Mouse (Mus musculus) limb, embryonic 12.5 days (tissue): ENCODE data around the gene Cdh15. TPM values are rescaled to one million over a fixed set of nuclear protein-coding genes. Genes with fewer than 3 reads are reported as not detected.

Experiments
- ATAC-seq: fragments of 200-750 bp; cut with Nextera tagmentation; 2 replicates; pipeline ENCODE4 v1.8.0; 2017; ENCODE audit warnings: low read depth, moderate TSS enrichment; ENCODE audit not compliant: insufficient number of reproducible peaks, insufficient read depth, low FRiP score, low TSS enrichment
- H3K27ac ChIP-seq: fragments of 300-500 bp; sonication (generic); 2 replicates; pipeline ENCODE4 v1.5.1; 2016; ENCODE audit warnings: mild to moderate bottlenecking, moderate library complexity
- H3K27me3 ChIP-seq: fragments of 300-500 bp; sonication (generic); 2 replicates; pipeline ENCODE4 v1.6.1; 2016; ENCODE audit warnings: mild to moderate bottlenecking, moderate library complexity
- H3K36me3 ChIP-seq: fragments of 300-500 bp; sonication (generic); 2 replicates; pipeline ENCODE4 v1.6.1; 2016; ENCODE audit warnings: mild to moderate bottlenecking, moderate library complexity
- H3K4me1 ChIP-seq: fragments of 300-500 bp; sonication (generic); replicated peaks from 2 replicates; pipeline ENCODE4 v1.6.1; 2016
- H3K4me2 ChIP-seq: fragments of 300-500 bp; sonication (generic); 2 replicates; pipeline ENCODE4 v1.6.1; 2016; ENCODE audit warnings: mild to moderate bottlenecking, moderate library complexity
- H3K4me3 ChIP-seq: fragments of 300-500 bp; sonication (generic); replicated peaks from 2 replicates; pipeline ENCODE4 v1.5.1; 2016; ENCODE audit warnings: mild to moderate bottlenecking
- H3K9ac ChIP-seq: fragments of 300-500 bp; sonication (generic); replicated peaks from 2 replicates; pipeline ENCODE4 v1.6.1; 2016; ENCODE audit warnings: mild to moderate bottlenecking, moderate library complexity
- H3K9me3 ChIP-seq: fragments of 300-500 bp; sonication (generic); 2 replicates; pipeline ENCODE4 v1.6.1; 2016; ENCODE audit warnings: mild to moderate bottlenecking, moderate library complexity
- WGBS: fragments of 180-500 bp; shearing (Covaris S2); methylation state at CpG from one replicate; pipeline ENCODE4 v1.1.7; 2016; 5-methylcytosine and 5-hydroxymethylcytosine counted together
- polyA plus RNA-seq: library from polyadenylated mRNA; unstranded; fragments of >200 nt; fragmentation: Nextera tagmentation; extraction: Ambion mirVana; gene quantifications from 2 replicates; pipeline ENCODE4 v1.2.1, GENCODE M21; 2016

The Cdh15 gene
- polyA plus RNA-seq, 1 experiment from 2014 or later, result 20.6 TPM

- Histone ChIP-seq H3K27ac (no peak overlapping the region), H3K4me3 (no peak overlapping the region), H3K9me3 (no peaks in the 10 kb centered on the region), H3K27me3 (no peaks in the 10 kb centered on the region), H3K36me3 (peaks cover 38% of the 10 kb centered on the region), H3K9ac (no peak overlapping the region), H3K4me1 (peaks cover 7% of the 10 kb centered on the region; the same call in 1 of the 2 replicates), H3K4me2 (no peak overlapping the region)
- 57% methylated on average over 6 of the region's 6 CpGs for WGBS
- ATAC-seq, result no peak
Observed at GRCm38 (mm10) chr8:122906463-122907021, 58.8 kb downstream of the Cdh15 start.

DNA sequence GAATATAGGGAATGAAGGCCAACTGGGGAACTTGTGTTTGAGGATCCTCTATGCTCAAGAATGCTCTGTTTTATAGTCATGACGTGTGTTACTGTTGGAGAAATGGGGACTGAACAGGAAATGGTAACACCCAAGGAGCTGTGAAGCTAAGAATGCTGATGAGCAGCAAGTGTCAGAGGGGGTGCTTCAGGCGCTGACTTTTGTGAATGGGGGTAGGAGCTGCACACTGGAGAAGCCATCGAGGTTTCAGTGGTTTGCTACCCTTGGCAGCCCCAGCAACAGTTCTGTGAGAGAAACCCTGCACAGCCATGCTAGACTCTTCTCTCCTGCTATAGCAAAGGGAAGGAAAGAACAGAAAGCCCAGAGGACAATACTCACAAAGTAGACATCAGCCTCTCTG is 64.4 kb downstream of the Cdh15 start:
- no peak for ATAC-seq
- no peak overlapping the region for H3K9ac ChIP-seq
- H3K4me2 ChIP-seq, result no peak overlapping the region
- no peak overlapping the region for H3K27ac ChIP-seq
- H3K4me3 ChIP-seq, result no peak overlapping the region
- H3K9me3 ChIP-seq, result no peaks in the 10 kb centered on the region
- H3K36me3 ChIP-seq, result peaks cover 64% of the 10 kb centered on the region
- H3K27me3 ChIP-seq, result no peaks in the 10 kb centered on the region
- 87% methylated on average over 3 of the region's 3 CpGs for WGBS
- H3K4me1 ChIP-seq, result peaks cover 6% of the 10 kb centered on the region

DNA sequence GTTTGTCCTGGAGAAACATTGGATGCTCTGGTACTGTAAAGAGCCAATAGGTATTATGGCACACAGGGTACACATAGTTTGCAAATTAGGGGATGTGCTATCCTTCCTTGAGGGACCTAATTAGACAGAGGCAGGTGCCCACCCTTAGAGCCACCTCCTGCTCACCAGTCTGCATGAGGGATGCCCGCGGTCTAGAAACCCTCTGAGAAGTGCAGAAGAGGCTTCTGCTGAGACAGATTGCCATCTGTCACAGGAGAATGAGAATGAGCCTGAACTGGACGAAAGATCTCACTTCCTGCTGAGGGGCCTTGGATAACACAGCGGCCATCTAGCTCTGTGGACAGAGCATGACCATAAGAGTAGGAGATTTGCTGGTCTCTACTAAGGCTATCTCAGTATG is 65.1 kb downstream of the Cdh15 start:
- H3K9me3 ChIP-seq, result no peaks in the 10 kb centered on the region
- peaks cover 14% of the 10 kb centered on the region for H3K4me1 ChIP-seq
- H3K27ac ChIP-seq, result no peak overlapping the region
- H3K9ac ChIP-seq, result no peak overlapping the region
- WGBS, result 93% methylated on average over 4 of the region's 4 CpGs
- no peak overlapping the region for H3K4me3 ChIP-seq
- no peak for ATAC-seq
- H3K27me3 ChIP-seq, result no peaks in the 10 kb centered on the region
- peaks cover 57% of the 10 kb centered on the region for H3K36me3 ChIP-seq
- H3K4me2 ChIP-seq, result no peak overlapping the region

DNA sequence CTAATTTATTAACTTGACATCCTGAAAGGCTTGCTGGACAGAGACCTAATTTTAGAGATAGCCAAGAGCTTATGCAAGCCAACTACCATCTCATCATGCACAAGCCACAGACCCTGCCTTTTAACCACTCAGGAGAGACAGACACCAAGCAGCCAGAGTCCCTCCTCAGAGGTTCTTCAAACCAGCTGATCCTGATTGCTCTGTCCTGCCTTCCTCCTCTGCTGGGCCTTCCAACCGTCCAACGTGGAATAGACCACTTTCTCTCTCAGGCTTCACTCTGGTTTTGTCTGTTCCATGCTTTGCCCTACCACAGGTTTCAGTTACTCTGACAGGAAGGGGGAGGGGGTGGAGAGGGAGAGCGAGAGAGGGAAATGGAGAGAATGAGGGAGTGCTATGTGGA is 69.0 kb downstream of the Cdh15 start:
- peaks cover 41% of the 10 kb centered on the region for H3K36me3 ChIP-seq
- no peak overlapping the region for H3K27ac ChIP-seq
- WGBS, result 65% methylated on average over 3 of the region's 3 CpGs
- H3K4me2 ChIP-seq, result no peak overlapping the region
- H3K9me3 ChIP-seq, result no peaks in the 10 kb centered on the region
- H3K9ac ChIP-seq, result no peak overlapping the region
- H3K27me3 ChIP-seq, result no peaks in the 10 kb centered on the region
- peaks cover 32% of the 10 kb centered on the region for H3K4me1 ChIP-seq
- no peak overlapping the region for H3K4me3 ChIP-seq
- no peak for ATAC-seq

Other genes starting within 250 kb of the Cdh15 start
- gene Galns, start 236.5 kb upstream of the Cdh15 start, polyA plus RNA-seq, result 5.9 and 8.4 TPM in 2 replicates
- 39.0 and 48.0 TPM in 2 replicates for gene Trappc2l, start 236.3 kb upstream of the Cdh15 start, polyA plus RNA-seq
- gene Pabpn1l, start 225.2 kb upstream of the Cdh15 start, polyA plus RNA-seq, result not detected in 2 replicates
- gene Cbfa2t3, start 148.9 kb upstream of the Cdh15 start, polyA plus RNA-seq, result 2.8 and 3.3 TPM in 2 replicates
- 19.3 and 19.7 TPM in 2 replicates for gene Acsf3, start 72.5 kb upstream of the Cdh15 start, polyA plus RNA-seq
- gene Ankrd11, start 194.3 kb downstream of the Cdh15 start, polyA plus RNA-seq, result 62.3 and 108 TPM in 2 replicates
- 63.2 and 63.7 TPM in 2 replicates for gene Spg7, start 215.0 kb downstream of the Cdh15 start, polyA plus RNA-seq